Mouse (Mus musculus) brain, embryonic 14.5 days (tissue): ENCODE measurements around the gene Sik2. TPM values are rescaled to one million over a fixed set of nuclear protein-coding genes. Genes with fewer than 3 reads are reported as not detected.

ENCODE experiments used
- DNase-seq: peaks from one replicate; pipeline ENCODE4 v3.0.0-alpha.2; 2011; ENCODE audit warnings: low read depth
- CTCF ChIP-seq: fragments of 200-500 bp; IDR thresholded peaks from 2 replicates; pipeline ENCODE4 v1.5.1; 2012; ENCODE audit warnings: inconsistent platforms, mild to moderate bottlenecking, moderate library complexity, borderline replicate concordance; ENCODE audit not compliant: insufficient read depth, insufficient read length; ENCODE audit errors: extremely low read depth
- POLR2A ChIP-seq: fragments of 200-500 bp; IDR thresholded peaks from 2 replicates; pipeline ENCODE4 v1.6.1; 2012; ENCODE audit warnings: mild to moderate bottlenecking, inconsistent platforms, borderline replicate concordance; ENCODE audit not compliant: poor library complexity, insufficient read depth, insufficient read length, severe bottlenecking; ENCODE audit errors: extremely low read depth
- polyA plus RNA-seq: library from polyadenylated mRNA; depleted of rRNA; stranded (reverse); fragments of >200 nt; gene quantifications from 2 replicates; pipeline ENCODE4 v1.2.3, GENCODE M21; 2012

Sik2 gene
- polyA plus RNA-seq, 1 experiment = 20.8 TPM

- TF ChIP-seq CTCF = no peak
- no peak for TF ChIP-seq POLR2A
- no peak for DNase-seq
These were observed 64.0 kb downstream of the Sik2 start for GRCm38 (mm10) chr9:50944826-50945225.

- TF ChIP-seq POLR2A = no peak
- DNase-seq = peak; percentile 29
These were observed 66.2 kb downstream of the Sik2 start for GRCm38 (mm10) chr9:50942711-50943110.

GRCm38 (mm10) chr9:50941804-50942401 lies 67.0 kb downstream of the Sik2 start:
- DNase-seq = no peak
- TF ChIP-seq POLR2A (no peak), CTCF (no peak)

GRCm38 (mm10) chr9:50929986-50930385 lies 78.9 kb downstream of the Sik2 start:
- no peak for TF ChIP-seq CTCF
- TF ChIP-seq POLR2A = no peak
- no peak for DNase-seq

- TF ChIP-seq CTCF (no peak), POLR2A (no peak)
- no peak for DNase-seq
These were observed 83.1 kb downstream of the Sik2 start for GRCm38 (mm10) chr9:50925801-50926200.

GRCm38 (mm10) chr9:50924454-50924853 lies 84.4 kb downstream of the Sik2 start:
- no peak for DNase-seq
- TF ChIP-seq POLR2A = no peak
- no peak for TF ChIP-seq CTCF

GRCm38 (mm10) chr9:50922363-50923153 lies 86.3 kb downstream of the Sik2 start:
- TF ChIP-seq POLR2A (no peak), CTCF (no peak)
- DNase-seq = no peak

- TF ChIP-seq CTCF = no peak
- TF ChIP-seq POLR2A = no peak
- no peak for DNase-seq
These were observed 87.7 kb downstream of the Sik2 start for GRCm38 (mm10) chr9:50920933-50921895.

GRCm38 (mm10) chr9:50919554-50919953 lies 89.3 kb downstream of the Sik2 start:
- no peak for DNase-seq
- TF ChIP-seq POLR2A (no peak), CTCF (no peak)

- DNase-seq = no peak
These were observed 90.7 kb downstream of the Sik2 start for GRCm38 (mm10) chr9:50918131-50918530.

GRCm38 (mm10) chr9:50911861-50912515 lies 96.9 kb downstream of the Sik2 start:
- no peak for DNase-seq
- TF ChIP-seq POLR2A = no peak
- no peak for TF ChIP-seq CTCF

More at GRCm38 (mm10) chr9:50918131-50918530, 90.7 kb downstream of the Sik2 start:
- TF ChIP-seq CTCF = no peak

GRCm38 (mm10) chr9:50905321-50905720 lies 103.6 kb downstream of the Sik2 start:
- TF ChIP-seq CTCF (no peak), POLR2A (no peak)
- DNase-seq = no peak
